Mouse (Mus musculus): ENCODE data around the gene Fgfr2. TPM values are rescaled to one million over a fixed set of nuclear protein-coding genes. Genes with fewer than 3 reads are reported as not detected.
A peak's percentile ranks its signal among the peaks of the same experiment; 100 is the strongest.

The Fgfr2 gene
- polyA plus RNA-seq, 1 experiment from 2014 or later, result 92.0 TPM

- Histone ChIP-seq H3K9ac (ENCODE audit: low read length) (no peak overlapping the region), H3K27me3 (ENCODE audit: control insufficient read depth, insufficient read depth, low read length) (peaks cover 5% of the 10 kb centered on the region; the same call in 1 of the 2 replicates)
These were observed 1240.3 kb downstream of the Fgfr2 start for GRCm38 (mm10) chr7:131882824-131883223.

DNA sequence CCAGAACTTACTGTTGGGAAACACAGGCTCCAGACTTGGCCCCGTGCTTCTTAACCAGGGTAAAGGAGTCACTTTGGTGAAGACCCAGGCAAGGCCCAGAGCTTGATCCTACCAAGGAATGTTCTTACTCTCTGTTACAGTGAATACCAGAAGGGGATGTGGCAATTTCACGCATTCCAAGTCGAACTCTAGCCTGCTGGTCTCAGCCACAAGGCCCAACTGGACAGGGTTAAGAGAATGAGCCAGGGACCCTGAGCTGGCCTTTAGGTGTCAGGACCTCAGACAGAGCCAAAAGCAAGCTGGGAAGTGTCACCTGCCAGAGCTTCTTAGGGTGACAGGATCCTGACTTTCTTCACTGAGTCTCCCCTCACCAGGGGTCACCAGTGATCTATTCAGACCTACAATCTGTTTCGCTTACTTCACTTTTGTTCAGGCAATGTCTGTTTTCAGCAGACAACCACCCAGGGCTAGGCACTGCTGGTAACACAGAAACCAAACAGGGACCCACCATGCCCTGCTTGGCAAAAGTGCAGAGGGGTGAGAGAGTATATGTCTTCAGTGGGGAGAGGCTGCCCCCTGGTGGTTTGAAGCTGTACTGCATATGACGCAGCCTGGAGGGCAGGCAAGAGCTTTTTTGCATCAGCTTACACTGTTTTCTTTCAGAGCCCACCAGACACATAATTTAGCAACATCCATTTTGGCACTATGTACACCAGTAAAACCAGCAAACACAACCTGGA lies 1241.1 kb downstream of the Fgfr2 start:
- Histone ChIP-seq H3K27ac (ENCODE audit: low read depth, low read length) (no peak overlapping the region), H3K9me3 (ENCODE audit: control insufficient read depth, low read length) (no peaks in the 10 kb centered on the region), H3K36me3 (ENCODE audit: control insufficient read depth, insufficient read depth, low read length) (no peaks in the 10 kb centered on the region), H3K4me1 (ENCODE audit: control insufficient read depth, insufficient read depth, low read length) (no peaks in the 10 kb centered on the region), H3K27me3 (ENCODE audit: control insufficient read depth, insufficient read depth, low read length) (peaks cover 5% of the 10 kb centered on the region; the same call in 1 of the 2 replicates), H3K4me3 (ENCODE audit: low read depth, low read length) (no peak overlapping the region), H3K9ac (ENCODE audit: low read length) (no peak overlapping the region), H3K4me2 (no peak overlapping the region)
- ATAC-seq (ENCODE audit: low FRiP score) (peak; percentile 62), DNase-seq (ENCODE audit: low spot score, missing footprints) (peak; percentile 98)
- 50% methylated on average over 5 of the region's 5 CpGs for WGBS

More at GRCm38 (mm10) chr7:131882824-131883223, 1240.3 kb downstream of the Fgfr2 start:
- Histone ChIP-seq H3K4me3 (ENCODE audit: low read depth, low read length) (no peak overlapping the region), H3K4me2 (no peak overlapping the region), H3K4me1 (ENCODE audit: control insufficient read depth, insufficient read depth, low read length) (no peaks in the 10 kb centered on the region), H3K27ac (ENCODE audit: low read depth, low read length) (no peak overlapping the region), H3K9me3 (ENCODE audit: control insufficient read depth, low read length) (no peaks in the 10 kb centered on the region), H3K36me3 (ENCODE audit: control insufficient read depth, insufficient read depth, low read length) (no peaks in the 10 kb centered on the region)
- WGBS, result 70% methylated on average over 6 of the region's 6 CpGs
- ATAC-seq (ENCODE audit: low FRiP score), result no peak
- no peak for DNase-seq (ENCODE audit: low spot score, missing footprints)

GRCm38 (mm10) chr7:131880150-131880549 lies 1243.0 kb downstream of the Fgfr2 start:
- no peak for ATAC-seq (ENCODE audit: low FRiP score)

DNA sequence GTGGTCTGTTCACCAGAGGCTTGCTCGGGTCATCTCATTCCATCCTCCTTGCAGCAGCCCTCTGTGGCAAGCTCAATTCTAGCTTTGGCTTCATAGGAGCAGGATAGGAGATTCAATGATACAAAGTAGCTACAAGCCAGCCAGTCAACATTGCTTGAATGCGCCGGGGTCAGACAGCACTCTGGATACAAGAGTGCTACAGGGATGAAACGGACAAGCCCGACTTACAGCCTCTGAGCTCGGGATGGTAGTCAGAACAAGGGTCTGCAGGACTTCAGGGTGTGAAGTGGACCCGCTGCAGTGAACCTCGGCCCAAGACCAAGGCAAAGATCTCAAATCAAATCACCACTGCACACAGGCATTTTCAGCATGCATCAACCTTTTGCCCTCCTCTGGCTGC lies 1244.3 kb downstream of the Fgfr2 start:
- Histone ChIP-seq H3K27me3 (ENCODE audit: control insufficient read depth, insufficient read depth, low read length) (peaks cover 5% of the 10 kb centered on the region; the same call in 1 of the 2 replicates), H3K9me3 (ENCODE audit: control insufficient read depth, low read length) (no peaks in the 10 kb centered on the region), H3K4me2 (no peak overlapping the region), H3K4me1 (ENCODE audit: control insufficient read depth, insufficient read depth, low read length) (no peaks in the 10 kb centered on the region), H3K9ac (ENCODE audit: low read length) (no peak overlapping the region), H3K27ac (ENCODE audit: low read depth, low read length) (no peak overlapping the region), H3K36me3 (ENCODE audit: control insufficient read depth, insufficient read depth, low read length) (no peaks in the 10 kb centered on the region), H3K4me3 (ENCODE audit: low read depth, low read length) (no peak overlapping the region)
- DNase-seq (ENCODE audit: low spot score, missing footprints) (no peak), ATAC-seq (ENCODE audit: low FRiP score) (no peak)
- 72% methylated on average over 8 of the region's 8 CpGs for WGBS

More at GRCm38 (mm10) chr7:131880150-131880549, 1243.0 kb downstream of the Fgfr2 start:
- Histone ChIP-seq H3K36me3 (ENCODE audit: control insufficient read depth, insufficient read depth, low read length) (no peaks in the 10 kb centered on the region), H3K4me3 (ENCODE audit: low read depth, low read length) (no peak overlapping the region), H3K27me3 (ENCODE audit: control insufficient read depth, insufficient read depth, low read length) (peaks cover 5% of the 10 kb centered on the region; the same call in 1 of the 2 replicates), H3K27ac (ENCODE audit: low read depth, low read length) (no peak overlapping the region), H3K9me3 (ENCODE audit: control insufficient read depth, low read length) (no peaks in the 10 kb centered on the region), H3K4me2 (no peak overlapping the region), H3K9ac (ENCODE audit: low read length) (no peak overlapping the region), H3K4me1 (ENCODE audit: control insufficient read depth, insufficient read depth, low read length) (no peaks in the 10 kb centered on the region)
- DNase-seq (ENCODE audit: low spot score, missing footprints), result no peak
- 92% methylated on average over 5 of the region's 5 CpGs for WGBS

GRCm38 (mm10) chr7:131861157-131861556 lies 1262.0 kb downstream of the Fgfr2 start:
- H3K4me2 ChIP-seq, result no peak overlapping the region
- H3K9me3 ChIP-seq (ENCODE audit: control insufficient read depth, low read length), result no peaks in the 10 kb centered on the region
- no peak overlapping the region for H3K4me3 ChIP-seq (ENCODE audit: low read depth, low read length)
- H3K36me3 ChIP-seq (ENCODE audit: control insufficient read depth, insufficient read depth, low read length), result no peaks in the 10 kb centered on the region
- H3K27ac ChIP-seq (ENCODE audit: low read depth, low read length), result no peak overlapping the region
- no peaks in the 10 kb centered on the region for H3K27me3 ChIP-seq (ENCODE audit: control insufficient read depth, insufficient read depth, low read length)
- no peaks in the 10 kb centered on the region for H3K4me1 ChIP-seq (ENCODE audit: control insufficient read depth, insufficient read depth, low read length)
- H3K9ac ChIP-seq (ENCODE audit: low read length), result no peak overlapping the region
- DNase-seq (ENCODE audit: low spot score, missing footprints) (no peak), ATAC-seq (ENCODE audit: low FRiP score) (no peak)

GRCm38 (mm10) chr7:131855641-131856040 lies 1267.5 kb downstream of the Fgfr2 start:
- Histone ChIP-seq H3K9me3 (ENCODE audit: control insufficient read depth, low read length) (no peaks in the 10 kb centered on the region), H3K9ac (ENCODE audit: low read length) (no peak overlapping the region), H3K36me3 (ENCODE audit: control insufficient read depth, insufficient read depth, low read length) (no peaks in the 10 kb centered on the region), H3K4me3 (ENCODE audit: low read depth, low read length) (no peak overlapping the region), H3K4me2 (no peak overlapping the region), H3K4me1 (ENCODE audit: control insufficient read depth, insufficient read depth, low read length) (peaks cover 1% of the 10 kb centered on the region), H3K27me3 (ENCODE audit: control insufficient read depth, insufficient read depth, low read length) (no peaks in the 10 kb centered on the region), H3K27ac (ENCODE audit: low read depth, low read length) (no peak overlapping the region)
- 79% methylated on average over 2 of the region's 2 CpGs for WGBS
- DNase-seq (ENCODE audit: low spot score, missing footprints) (no peak), ATAC-seq (ENCODE audit: low FRiP score) (no peak)

DNA sequence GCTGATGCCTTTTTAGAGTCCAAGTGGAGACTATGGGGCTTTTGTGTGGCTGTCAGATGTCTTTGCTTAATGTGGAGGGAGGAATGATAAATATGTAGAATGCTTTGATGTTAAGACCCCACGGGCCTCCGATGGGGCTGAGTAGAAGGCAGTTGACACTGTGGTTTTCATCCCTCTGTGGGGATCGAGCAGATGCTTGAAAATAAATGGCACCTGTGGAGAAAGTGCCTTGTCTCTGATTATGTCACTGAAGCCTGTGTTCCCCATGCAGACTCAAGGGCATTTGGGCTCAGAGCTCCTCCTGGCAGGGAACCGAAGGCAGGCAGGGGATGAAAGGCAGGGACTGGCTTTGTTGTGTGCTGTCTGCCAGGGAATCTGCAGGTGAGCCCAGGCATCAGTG lies 1272.6 kb downstream of the Fgfr2 start:
- no peaks in the 10 kb centered on the region for H3K9me3 ChIP-seq (ENCODE audit: control insufficient read depth, low read length)
- no peak overlapping the region for H3K9ac ChIP-seq (ENCODE audit: low read length)
- H3K4me2 ChIP-seq, result no peak overlapping the region
- H3K27me3 ChIP-seq (ENCODE audit: control insufficient read depth, insufficient read depth, low read length), result no peaks in the 10 kb centered on the region
- peaks cover 11% of the 10 kb centered on the region for H3K4me1 ChIP-seq (ENCODE audit: control insufficient read depth, insufficient read depth, low read length)
- H3K27ac ChIP-seq (ENCODE audit: low read depth, low read length), result no peak overlapping the region
- ATAC-seq (ENCODE audit: low FRiP score) (no peak), DNase-seq (ENCODE audit: low spot score, missing footprints) (no peak)
- 26% methylated on average over 4 of the region's 4 CpGs for WGBS
- H3K4me3 ChIP-seq (ENCODE audit: low read depth, low read length), result no peak overlapping the region
- no peaks in the 10 kb centered on the region for H3K36me3 ChIP-seq (ENCODE audit: control insufficient read depth, insufficient read depth, low read length)

- Histone ChIP-seq H3K9me3 (ENCODE audit: control insufficient read depth, low read length) (no peaks in the 10 kb centered on the region), H3K9ac (ENCODE audit: low read length) (no peak overlapping the region), H3K4me1 (ENCODE audit: control insufficient read depth, insufficient read depth, low read length) (peaks cover 11% of the 10 kb centered on the region), H3K27ac (ENCODE audit: low read depth, low read length) (no peak overlapping the region), H3K4me3 (ENCODE audit: low read depth, low read length) (no peak overlapping the region), H3K4me2 (no peak overlapping the region), H3K36me3 (ENCODE audit: control insufficient read depth, insufficient read depth, low read length) (no peaks in the 10 kb centered on the region), H3K27me3 (ENCODE audit: control insufficient read depth, insufficient read depth, low read length) (no peaks in the 10 kb centered on the region)
- DNase-seq (ENCODE audit: low spot score, missing footprints), result peak; percentile 90
- no peak; the same call in 1 of the 2 replicates for ATAC-seq (ENCODE audit: low FRiP score)
- WGBS, result 48% methylated on average over 20 of the region's 20 CpGs
These were observed 1276.9 kb downstream of the Fgfr2 start for GRCm38 (mm10) chr7:131846066-131846905.

- no peaks in the 10 kb centered on the region for H3K27me3 ChIP-seq (ENCODE audit: control insufficient read depth, insufficient read depth, low read length)
- no peak overlapping the region for H3K4me3 ChIP-seq (ENCODE audit: low read depth, low read length)
- H3K9ac ChIP-seq (ENCODE audit: low read length), result no peak overlapping the region
- WGBS, result 93% methylated on average over 1 of the region's 1 CpGs
- DNase-seq (ENCODE audit: low spot score, missing footprints), result no peak
- H3K4me2 ChIP-seq, result no peak overlapping the region
- no peaks in the 10 kb centered on the region for H3K4me1 ChIP-seq (ENCODE audit: control insufficient read depth, insufficient read depth, low read length)
- ATAC-seq (ENCODE audit: low FRiP score), result no peak
- no peaks in the 10 kb centered on the region for H3K9me3 ChIP-seq (ENCODE audit: control insufficient read depth, low read length)
- H3K27ac ChIP-seq (ENCODE audit: low read depth, low read length), result no peak overlapping the region
- no peaks in the 10 kb centered on the region for H3K36me3 ChIP-seq (ENCODE audit: control insufficient read depth, insufficient read depth, low read length)
These were observed 1292.9 kb downstream of the Fgfr2 start for GRCm38 (mm10) chr7:131830261-131830660.
